Mouse (Mus musculus) thymus, postnatal 10 days (tissue): ENCODE data around the gene Trio.

Experiments
- DNase-seq, 2 experiments: peaks; one replicate each; pipeline ENCODE4 v3.0.0; 2021; ENCODE audit warnings: low spot score in 2 of 2

Gene Trio

GRCm38 (mm10) chr15:27797480-27798155 is 228.0 kb downstream of the Trio start:
- DNase-seq, result no peak

GRCm38 (mm10) chr15:27796868-27797222 is 228.8 kb downstream of the Trio start:
- no peak for DNase-seq

- DNase-seq, result no peak
Observed at GRCm38 (mm10) chr15:27795942-27796867, 229.4 kb downstream of the Trio start.

- peak in 1 of 2 experiments; percentile 28 for DNase-seq
Observed at GRCm38 (mm10) chr15:27793284-27793683, 232.4 kb downstream of the Trio start.

GRCm38 (mm10) chr15:27792473-27792872 is 233.2 kb downstream of the Trio start:
- no peak for DNase-seq

- no peak for DNase-seq
Observed at GRCm38 (mm10) chr15:27791141-27791540, 234.5 kb downstream of the Trio start.

GRCm38 (mm10) chr15:27790699-27791098 is 234.9 kb downstream of the Trio start:
- DNase-seq, result no peak

GRCm38 (mm10) chr15:27789325-27789724 is 236.3 kb downstream of the Trio start:
- DNase-seq, result no peak

GRCm38 (mm10) chr15:27788122-27788759 is 237.4 kb downstream of the Trio start:
- DNase-seq, result no peak

GRCm38 (mm10) chr15:27787151-27787550 is 238.5 kb downstream of the Trio start:
- no peak for DNase-seq

GRCm38 (mm10) chr15:27786418-27786817 is 239.2 kb downstream of the Trio start:
- DNase-seq, result no peak

- DNase-seq, result peak in 1 of 2 experiments; percentile 35
Observed at GRCm38 (mm10) chr15:27785280-27786001, 240.2 kb downstream of the Trio start.

- DNase-seq, result no peak
Observed at GRCm38 (mm10) chr15:27784126-27784563, 241.5 kb downstream of the Trio start.

- peak; percentile 34 to 44 for DNase-seq
Observed at GRCm38 (mm10) chr15:27783541-27784125, 242.0 kb downstream of the Trio start.

- no peak for DNase-seq
Observed at GRCm38 (mm10) chr15:27783092-27783491, 242.6 kb downstream of the Trio start.

- no peak for DNase-seq
Observed at GRCm38 (mm10) chr15:27782383-27783036, 243.1 kb downstream of the Trio start.

GRCm38 (mm10) chr15:27779827-27780226 is 245.8 kb downstream of the Trio start:
- DNase-seq, result no peak

- DNase-seq, result no peak
Observed at GRCm38 (mm10) chr15:27779398-27779797, 246.2 kb downstream of the Trio start.

- DNase-seq, result no peak
Observed at GRCm38 (mm10) chr15:27778256-27778655, 247.4 kb downstream of the Trio start.

GRCm38 (mm10) chr15:27777455-27778190 is 248.0 kb downstream of the Trio start:
- DNase-seq, result no peak
